Mouse (Mus musculus): ENCODE data around the gene 4430402I18Rik. TPM values are rescaled to one million over a fixed set of nuclear protein-coding genes. Genes with fewer than 3 reads are reported as not detected.

Gene 4430402I18Rik
- total RNA-seq, 4 experiments from 2014 or later, result 5.0 to 7.8 (median 7.2) TPM

DNA sequence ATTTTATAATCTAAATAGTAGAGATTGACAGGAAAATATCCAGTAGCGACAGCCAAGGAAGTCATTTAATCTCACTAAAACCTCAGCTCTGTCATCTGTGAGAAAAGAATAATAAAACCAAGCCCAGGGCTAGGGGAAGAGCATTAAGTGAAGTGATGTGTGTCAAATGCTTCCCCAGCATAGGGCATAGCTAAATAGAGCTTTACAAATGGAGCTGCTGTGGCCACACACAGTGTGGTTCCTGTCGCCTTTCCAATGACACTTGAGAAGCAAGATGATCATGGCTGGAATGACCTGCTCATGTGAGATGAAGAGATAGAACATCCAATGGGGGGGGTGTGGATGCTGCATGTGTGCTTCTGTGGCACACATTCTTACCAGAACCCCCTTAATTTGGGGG lies 65.5 kb downstream of the 4430402I18Rik start:
- no peak for DNase-seq (ENCODE audit: low spot score in 2 of 2)

DNA sequence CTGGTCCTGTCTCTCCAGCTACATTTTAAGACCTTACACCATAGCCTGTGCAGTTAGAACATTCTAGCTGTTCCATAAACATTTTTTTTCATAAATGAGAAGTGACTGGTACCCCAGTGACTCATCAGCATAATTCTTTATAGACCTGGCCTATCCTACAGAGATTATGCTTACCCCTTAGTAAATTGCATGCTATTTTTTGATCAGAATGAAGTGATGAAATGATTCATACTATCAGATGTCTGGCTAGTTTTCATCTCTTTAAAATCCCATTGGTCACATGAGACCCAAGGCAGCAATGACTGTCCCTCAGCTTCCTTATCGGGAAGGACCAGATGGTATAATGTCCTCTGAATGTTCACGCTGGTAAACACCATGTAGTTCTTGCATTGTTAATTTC lies 66.8 kb downstream of the 4430402I18Rik start:
- no peak for DNase-seq (ENCODE audit: low spot score in 2 of 2)

DNA sequence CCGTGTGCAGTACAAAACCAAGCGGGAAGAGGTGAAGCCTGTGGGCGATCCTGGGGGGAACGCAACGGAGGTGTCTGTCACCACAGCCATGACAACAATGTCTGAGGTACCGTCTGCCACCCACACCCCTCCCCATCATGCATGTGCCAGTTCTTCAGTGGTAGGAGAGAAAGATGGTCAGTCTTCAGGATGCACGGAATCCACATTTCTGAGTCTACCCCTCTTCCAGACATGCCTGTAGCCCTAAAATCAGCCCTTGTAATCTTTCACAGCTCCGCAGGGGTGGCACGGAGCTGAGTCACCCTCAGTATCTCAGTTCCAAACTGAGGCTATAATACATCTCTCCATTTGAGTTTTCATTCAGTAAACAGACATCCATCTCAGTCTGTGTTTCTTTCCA lies 70.1 kb downstream of the 4430402I18Rik start:
- peak in 1 of 2 experiments; percentile 52 for DNase-seq (ENCODE audit: low spot score in 2 of 2)

DNA sequence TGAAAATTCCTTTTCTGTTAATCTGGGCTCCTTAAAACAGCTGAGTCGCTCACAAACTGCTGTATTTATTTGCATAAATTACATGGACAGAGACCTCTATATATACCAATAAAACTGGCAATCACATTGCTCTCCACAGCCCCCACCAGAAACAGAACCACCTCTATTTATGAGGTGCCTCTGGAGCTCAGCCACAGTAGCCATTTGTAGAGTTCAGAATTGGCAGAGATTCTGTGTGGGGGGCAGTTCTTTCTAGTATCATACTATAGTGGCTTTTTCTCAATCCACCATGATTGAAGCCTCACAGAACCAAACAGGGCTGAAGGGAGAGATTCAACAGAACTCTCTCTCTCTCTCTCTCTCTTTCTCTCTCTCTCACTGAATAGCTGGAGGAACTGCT lies 71.0 kb downstream of the 4430402I18Rik start:
- no peak for DNase-seq (ENCODE audit: low spot score in 2 of 2)

DNA sequence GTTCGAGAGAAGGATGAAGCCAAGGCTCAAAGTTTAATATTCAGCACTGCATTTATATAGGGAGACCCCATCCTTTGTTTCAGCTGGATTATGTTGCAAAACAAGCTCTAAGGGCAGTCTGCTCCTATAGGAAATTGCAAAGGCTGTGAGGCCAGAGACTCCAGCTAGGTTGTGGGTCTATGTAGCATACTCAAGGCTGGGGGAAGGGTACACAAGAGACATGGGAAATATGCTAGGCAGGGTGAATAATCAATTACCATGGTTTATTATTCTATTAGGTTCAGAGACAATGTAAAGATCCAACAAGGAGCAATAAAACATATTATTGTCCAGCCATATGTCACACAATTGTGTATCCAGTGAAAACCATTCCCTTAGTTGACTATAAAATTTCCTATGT lies 75.7 kb downstream of the 4430402I18Rik start:
- DNase-seq (ENCODE audit: low spot score in 2 of 2), result no peak

DNA sequence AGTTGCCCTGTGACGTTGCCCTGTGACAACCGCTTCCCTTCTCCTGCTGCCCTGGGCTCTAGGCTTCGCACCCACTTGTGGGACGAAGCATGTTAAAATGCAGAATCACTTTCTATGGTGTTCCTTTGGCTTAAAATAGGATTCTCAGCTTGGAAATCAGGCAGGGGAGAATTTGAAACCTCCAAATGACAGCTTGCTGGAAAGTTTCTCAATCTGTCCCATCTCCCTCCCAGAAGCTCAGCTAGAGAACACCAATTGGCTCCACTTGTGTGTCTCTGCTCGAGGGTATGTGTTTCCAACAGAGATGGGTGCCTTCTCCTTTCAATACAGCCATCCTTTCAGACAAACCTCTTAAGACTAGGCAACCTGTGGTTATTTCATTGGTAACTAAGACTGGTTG lies 76.4 kb downstream of the 4430402I18Rik start:
- DNase-seq (ENCODE audit: low spot score in 2 of 2), result no peak

DNA sequence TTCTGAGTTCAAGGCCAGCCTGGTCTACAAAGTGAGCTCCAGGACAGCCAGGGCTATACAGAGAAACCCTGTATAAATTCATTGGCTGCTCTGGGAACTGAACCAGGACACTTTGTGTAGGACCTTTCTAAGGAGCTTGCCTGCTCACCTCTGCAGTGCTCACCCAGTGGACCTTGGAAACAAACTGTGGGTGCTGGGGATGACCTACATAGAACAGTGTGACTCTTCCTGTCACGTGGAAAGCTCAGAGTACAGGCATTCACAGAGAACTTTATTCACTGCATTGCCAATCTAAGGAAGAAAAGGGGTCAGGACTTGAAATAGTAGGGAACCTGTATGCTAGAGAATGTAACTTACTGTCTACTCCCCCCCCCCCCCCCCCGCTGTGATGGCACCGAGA lies 78.3 kb downstream of the 4430402I18Rik start:
- no peak for DNase-seq (ENCODE audit: low spot score in 2 of 2)

DNA sequence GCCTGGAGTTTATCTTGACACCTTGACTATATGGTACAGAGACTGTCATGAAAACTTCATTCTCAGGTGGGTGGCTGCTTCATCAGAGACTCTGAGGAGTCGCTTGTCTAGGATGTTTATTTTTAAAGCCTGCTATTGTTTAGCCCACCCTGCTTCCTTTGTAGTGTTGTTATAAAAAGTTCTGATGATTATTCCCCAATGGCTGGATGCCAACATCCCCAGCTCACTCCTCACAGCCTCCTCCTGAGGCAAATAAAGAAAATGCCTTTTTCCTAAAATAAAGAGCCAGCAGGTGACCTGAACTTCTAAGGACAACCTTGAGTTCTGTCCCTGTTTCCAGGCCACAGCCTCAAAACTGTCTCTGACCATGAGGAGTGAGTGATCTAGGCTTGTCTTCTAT lies 79.1 kb downstream of the 4430402I18Rik start:
- no peak for DNase-seq (ENCODE audit: low spot score in 2 of 2)

DNA sequence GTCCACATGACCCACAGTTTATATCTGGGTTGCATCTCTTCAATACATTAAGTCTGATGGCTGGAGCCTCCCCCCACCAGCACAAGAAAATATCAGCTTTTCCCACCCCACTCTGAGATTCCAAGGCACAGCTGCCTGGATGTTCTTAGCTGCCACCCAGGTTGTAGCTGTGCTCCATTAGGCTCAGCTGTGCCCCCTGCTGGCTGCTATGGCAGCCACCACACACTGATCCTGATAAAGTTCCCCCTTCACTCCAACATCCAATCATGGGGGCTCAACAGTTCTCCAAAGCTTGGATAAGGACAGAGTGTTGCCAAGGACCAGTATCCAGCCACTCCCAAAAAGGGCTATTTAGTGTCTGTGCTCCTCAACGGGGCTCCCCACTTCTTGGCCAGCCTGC lies 84.5 kb downstream of the 4430402I18Rik start:
- no peak for DNase-seq (ENCODE audit: low spot score in 2 of 2)

DNA sequence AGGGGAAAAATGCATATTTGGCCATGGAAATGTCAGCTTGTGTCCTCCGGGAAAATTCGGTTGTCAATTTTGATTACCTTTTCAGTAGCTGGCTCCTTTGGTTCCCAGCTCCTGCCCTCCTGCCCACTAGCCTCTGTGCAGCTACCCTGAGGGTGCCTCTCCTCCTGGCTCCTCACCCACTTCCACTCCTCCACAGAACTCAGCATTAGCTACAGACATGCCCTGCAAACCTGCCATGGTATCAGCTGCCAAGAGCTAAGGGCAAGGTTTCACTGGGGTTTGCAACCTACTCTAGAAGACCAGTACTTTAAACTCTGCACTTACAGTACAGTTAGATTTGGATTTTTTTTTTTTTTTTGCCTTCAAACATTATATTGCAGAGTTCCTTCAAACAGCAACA lies 88.1 kb downstream of the 4430402I18Rik start:
- DNase-seq (ENCODE audit: low spot score in 2 of 2), result no peak

DNA sequence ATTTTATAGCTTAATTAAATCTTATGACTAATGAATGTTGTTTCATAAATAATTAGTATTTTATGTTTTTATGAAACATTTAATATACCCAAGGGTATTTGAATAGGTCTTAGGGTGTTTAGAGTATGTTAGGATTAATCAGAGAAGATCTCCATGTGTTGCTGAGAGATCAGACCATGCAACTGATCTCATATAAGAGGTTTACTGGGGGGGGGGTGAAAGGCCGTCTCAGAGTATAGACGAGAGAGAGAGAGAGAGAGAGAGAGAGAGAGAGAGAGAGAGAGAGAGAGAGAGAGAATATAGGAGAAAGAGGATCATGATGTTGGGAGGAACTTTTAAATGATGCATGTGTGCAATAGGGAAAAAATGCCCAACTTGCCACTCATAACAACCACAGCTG lies 97.2 kb downstream of the 4430402I18Rik start:
- DNase-seq (ENCODE audit: low spot score in 2 of 2), result no peak

DNA sequence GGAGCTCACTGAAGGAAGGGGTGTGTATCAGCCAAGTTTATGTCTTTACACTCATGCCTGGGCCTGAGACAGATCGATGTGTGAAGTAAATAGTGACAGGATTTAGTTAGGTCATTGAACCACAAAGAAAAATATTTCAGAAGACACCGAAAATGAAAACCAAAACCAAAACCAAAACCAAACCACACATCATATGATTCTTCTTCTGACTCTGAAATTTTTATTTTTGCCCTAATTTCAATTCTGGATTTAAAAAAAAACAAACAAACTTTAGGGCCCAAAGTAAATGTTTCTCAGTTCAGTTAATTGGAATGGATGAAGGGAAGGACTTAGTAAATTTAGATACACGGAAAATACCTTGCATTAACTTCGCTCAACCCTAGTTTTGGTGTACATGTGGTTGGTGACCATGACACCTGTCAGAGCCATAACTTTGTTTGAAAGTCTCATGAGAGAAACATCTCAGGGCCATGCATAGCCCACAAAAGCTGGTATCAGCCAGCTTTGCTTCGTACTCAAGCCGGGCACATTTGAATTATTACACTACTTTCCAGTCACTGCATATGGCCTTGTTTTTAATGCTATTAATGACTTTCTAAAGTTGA lies 98.2 kb downstream of the 4430402I18Rik start:
- no peak for DNase-seq (ENCODE audit: low spot score in 2 of 2)

DNA sequence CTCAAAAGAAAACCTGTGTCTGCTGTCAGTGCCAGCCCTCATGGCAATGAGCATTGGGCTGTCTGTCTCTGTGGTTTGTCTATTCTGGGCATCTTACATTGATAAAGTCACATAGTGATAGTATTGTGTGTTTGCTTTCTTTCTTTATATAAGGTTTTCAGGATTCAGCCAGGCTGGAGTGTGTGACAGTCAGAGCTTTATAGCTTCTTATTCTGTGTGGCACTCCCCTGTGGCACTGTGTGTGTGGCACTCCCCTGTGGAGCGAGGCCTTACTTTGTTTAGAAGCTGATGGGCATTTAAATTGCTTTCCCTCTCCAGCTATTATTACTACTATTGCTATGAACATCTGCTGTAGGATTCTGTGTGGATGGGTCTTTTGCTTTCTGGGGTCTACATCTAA lies 102.1 kb downstream of the 4430402I18Rik start:
- DNase-seq (ENCODE audit: low spot score in 2 of 2), result no peak

DNA sequence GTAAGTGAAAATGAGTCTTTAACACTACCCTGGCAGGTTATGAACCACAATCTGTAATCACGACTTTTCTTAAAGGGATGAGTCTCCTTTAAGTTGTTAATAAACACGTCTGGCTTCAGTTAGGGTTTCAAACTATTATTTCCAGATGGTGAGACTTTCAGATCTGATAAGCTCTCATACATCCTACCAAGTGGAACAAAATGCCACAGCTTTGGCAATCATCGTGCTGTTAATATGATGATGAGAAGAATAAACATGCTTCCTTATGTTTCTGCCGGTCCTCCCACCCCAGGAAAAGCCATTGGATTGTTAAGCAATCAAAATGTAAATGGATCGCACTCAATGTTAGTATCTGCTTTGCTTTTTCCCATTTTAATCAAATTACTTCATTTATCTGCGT lies 102.6 kb downstream of the 4430402I18Rik start:
- no peak for DNase-seq (ENCODE audit: low spot score in 2 of 2)

DNA sequence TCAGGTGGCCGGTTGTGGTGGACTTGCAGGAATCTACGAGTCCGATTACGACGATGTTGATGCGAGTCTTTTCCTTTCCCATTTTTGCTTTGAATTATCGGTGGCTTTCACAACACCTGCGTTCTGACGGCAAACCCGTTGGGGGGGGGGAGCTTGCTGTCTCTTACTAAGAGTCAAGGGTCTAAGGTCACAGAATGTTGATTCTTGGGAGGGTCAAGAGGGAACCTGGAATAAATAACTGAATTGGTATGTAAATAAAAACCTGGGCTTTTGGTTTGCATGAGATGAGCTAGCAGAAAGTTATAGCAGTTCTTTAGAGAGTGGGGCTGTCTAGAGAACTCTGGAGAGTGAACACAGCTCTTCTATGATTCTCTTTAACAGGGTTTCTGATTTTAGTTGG lies 104.0 kb downstream of the 4430402I18Rik start:
- no peak for DNase-seq (ENCODE audit: low spot score in 2 of 2)

DNA sequence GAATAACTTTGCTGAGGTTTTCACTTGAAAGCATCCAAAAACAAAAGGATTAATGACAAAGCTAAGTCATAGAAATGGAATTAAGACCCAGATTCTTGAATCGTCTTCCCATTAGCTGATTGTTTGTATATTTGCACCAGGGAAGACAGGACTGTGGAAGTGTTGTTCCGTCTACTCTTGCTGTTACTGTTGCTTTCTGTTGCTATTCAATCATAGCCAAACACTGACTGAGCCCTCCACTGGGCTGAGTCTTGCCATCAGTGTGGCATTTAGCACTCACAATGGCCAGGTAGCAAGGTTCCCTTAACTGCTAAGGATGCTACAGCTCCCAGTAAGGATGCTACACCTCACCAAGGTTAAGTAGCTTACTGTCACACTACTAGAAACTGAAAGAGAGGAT lies 107.4 kb downstream of the 4430402I18Rik start:
- DNase-seq (ENCODE audit: low spot score in 2 of 2), result no peak

DNA sequence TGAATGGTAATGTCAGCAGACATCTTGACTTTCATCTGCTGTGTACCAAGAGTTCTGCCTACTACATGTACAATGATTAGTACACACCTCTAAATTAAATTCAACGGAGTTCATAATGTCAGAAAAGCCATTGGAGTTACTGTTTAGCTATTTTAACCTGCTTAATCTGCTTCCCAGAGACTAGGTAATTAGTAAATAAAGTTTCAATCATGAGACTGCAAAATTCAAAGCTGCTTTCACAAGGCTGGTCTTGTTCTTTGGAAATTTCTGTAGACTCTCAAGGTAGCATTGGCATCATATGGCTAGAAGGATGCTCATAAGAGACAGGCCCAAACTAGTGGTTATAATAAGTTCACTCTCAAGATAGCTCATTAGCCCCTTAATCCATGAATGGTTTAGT lies 112.8 kb downstream of the 4430402I18Rik start:
- no peak for DNase-seq (ENCODE audit: low spot score in 2 of 2)

DNA sequence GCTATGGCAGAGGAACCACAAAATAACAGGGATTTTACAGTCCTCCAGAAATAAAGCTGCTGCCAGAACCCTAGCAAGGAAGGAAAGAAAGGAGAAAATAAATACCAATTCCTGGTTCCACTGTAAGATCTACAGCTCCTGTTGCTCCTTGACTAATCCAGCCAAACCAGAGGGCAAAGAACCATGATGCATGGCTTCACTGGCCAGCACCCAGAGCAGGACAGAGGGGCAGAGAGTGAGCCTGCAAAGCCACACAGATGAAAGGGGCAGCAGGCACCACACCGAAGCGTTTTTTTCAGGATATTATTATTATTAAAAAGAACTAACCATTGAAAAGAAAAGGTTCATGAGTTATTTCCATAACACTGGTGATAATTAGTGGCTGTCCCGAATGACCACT lies 115.6 kb downstream of the 4430402I18Rik start:
- no peak for DNase-seq (ENCODE audit: low spot score in 2 of 2)

DNA sequence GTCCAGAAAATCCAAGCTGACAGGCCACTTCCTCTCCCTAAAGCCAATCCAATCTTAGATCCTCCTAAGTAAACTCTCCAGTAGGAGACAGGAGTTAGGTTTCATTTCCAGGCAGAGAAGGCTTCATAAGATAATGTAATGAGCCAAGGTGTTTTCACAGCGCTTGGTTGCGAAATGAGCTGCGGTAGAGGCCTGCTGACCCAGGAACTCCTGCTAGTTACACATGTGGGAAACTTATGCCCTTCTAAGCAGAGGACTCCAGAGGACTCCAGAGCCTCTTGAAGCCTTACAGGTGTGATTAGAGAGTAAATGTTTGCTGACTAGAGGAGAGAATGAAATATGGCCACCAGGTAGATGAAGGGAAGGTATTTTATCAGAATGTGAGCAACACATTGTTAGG lies 117.1 kb downstream of the 4430402I18Rik start:
- DNase-seq (ENCODE audit: low spot score in 2 of 2), result no peak

DNA sequence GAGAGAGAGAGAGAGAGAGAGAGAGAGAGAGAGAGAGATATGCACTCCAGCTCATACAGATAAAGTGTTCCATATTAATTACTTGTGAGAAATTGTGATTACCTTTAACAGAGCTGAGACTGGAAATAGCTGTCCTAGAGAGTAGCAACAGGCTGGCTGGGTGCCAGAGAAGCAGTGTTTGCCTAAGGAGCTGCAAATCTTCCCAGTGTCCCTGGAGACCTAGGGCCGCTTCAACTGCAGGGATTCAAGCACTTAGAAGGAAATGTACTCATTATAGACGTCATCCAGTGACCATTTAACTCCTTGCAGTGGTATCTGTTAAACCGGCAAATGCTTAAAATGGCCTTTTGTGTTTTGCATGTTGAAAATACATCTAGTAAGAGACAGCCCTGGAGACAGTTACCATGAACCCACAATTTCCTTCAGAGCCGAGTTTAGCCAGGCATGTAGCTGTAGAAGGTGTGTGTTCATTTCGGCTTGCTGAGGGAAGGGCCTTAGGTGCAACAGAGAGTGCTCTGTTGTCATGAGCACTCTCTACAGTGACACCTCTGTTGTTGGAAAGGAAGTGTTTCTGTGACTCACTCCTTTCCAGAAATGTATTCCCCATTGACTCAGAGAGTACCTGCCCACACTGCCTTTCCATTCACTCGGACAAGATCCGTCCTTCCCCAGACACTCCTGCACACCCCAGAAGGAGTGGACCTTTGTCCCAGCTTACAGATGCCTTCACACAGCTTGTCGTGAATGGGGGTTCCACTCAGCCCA lies 122.5 kb downstream of the 4430402I18Rik start:
- no peak for DNase-seq (ENCODE audit: low spot score in 2 of 2)

All from left cerebral cortex, adult 8-10 months (tissue).